Mouse (Mus musculus) layer of hippocampus, postnatal 14 days (tissue): ENCODE measurements around the gene 9330159F19Rik. TPM values are rescaled to one million over a fixed set of nuclear protein-coding genes. Genes with fewer than 3 reads are reported as not detected.

Experiments
- total RNA-seq, 2 experiments: library from RNA; stranded (reverse); gene quantifications; 2 replicates each; pipeline ENCODE4 v1.2.3; 2021

Gene 9330159F19Rik
- total RNA-seq, 2 experiments from 2014 or later: 82.5 to 83.3 TPM

Other genes with a start within 250 kb of the 9330159F19Rik start
- not detected for gene 2310057J18Rik, start 225.3 kb upstream of the 9330159F19Rik start, total RNA-seq
- gene Soga3, start 67.8 kb upstream of the 9330159F19Rik start, total RNA-seq: 100 to 1,000 TPM; 162 to 165 TPM
- 10 to 100 TPM; 25.5 to 30.4 TPM for gene Gm49353, start 12.7 kb upstream of the 9330159F19Rik start, total RNA-seq
- gene Echdc1, start 101.6 kb downstream of the 9330159F19Rik start, total RNA-seq: 10 to 100 TPM; 31.9 to 32.2 TPM
- 10 to 100 TPM; 96.5 to 99.6 TPM for gene Rnf146, start 150.8 kb downstream of the 9330159F19Rik start, total RNA-seq